9 mouse cellular contexts compared by ENCODE assay signal in the genomic region with DNA sequence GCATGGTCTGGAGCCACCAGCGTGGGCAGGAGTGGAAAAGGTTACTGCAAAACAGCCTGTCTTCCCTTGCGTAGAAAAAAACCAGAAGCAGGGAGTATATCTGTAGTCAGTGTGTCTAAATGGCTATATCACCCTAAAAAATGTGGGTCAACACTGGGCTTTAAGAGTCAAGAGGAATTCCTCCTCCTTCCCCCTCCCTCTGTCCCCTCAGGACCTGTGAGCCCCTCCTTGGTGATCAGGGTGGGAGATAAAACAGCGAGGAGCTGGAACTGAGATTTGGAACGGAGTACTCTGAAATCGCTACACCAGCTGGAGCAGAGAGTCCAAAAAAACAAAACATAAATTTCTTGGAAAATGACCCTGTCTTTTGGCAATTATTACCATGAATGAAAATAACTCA. TPM values are rescaled to one million over a fixed set of nuclear protein-coding genes. Genes with fewer than 3 reads are reported as not detected.
DNase-seq lines count a peak whose midpoint lies in the region; ATAC-seq and TF ChIP-seq lines count a peak whose summit lies in the region.
"Had no signal": no experiment of that assay in that cellular context is flagged by ENCODE, and none has a peak within 500 bp of the region (broad histone marks: within the 10 kb centered on the region; RNA-seq: fewer than 3 reads in every experiment).

No protein-coding gene starts in this region.

- no peak overlapping the region for H3K27ac ChIP-seq in layer of hippocampus, adult 2 months
- H3K27ac ChIP-seq in forebrain, postnatal 0 days (ENCODE audit: low read depth, low read length), result 0 out of 2 replicates have a peak overlapping the region, but pooled peaks have one; percentile 5
- H3K27ac ChIP-seq in kidney, embryonic 16.5 days (ENCODE audit: low read length), result no peak overlapping the region
- H3K27ac ChIP-seq: liver, embryonic 15.5 days had no signal

- H3K4me1 ChIP-seq in forebrain, postnatal 0 days (ENCODE audit: insufficient read depth), result no peaks in the 10 kb centered on the region
- H3K4me1 ChIP-seq in kidney, embryonic 16.5 days (ENCODE audit: insufficient read depth, low read length), result peaks cover 11% of the 10 kb centered on the region; the same call in 1 of the 2 replicates

- no peak for TF ChIP-seq CTCF in layer of hippocampus, adult 2 months (conservative IDR thresholded peaks at IDR 0.05)
- TF ChIP-seq CTCF in forebrain, postnatal 0 days (IDR thresholded peaks at IDR 0.05; ENCODE audit: low read depth), result no peak

- H3K9me3 ChIP-seq in forebrain, postnatal 0 days (ENCODE audit: low read length), result no peaks in the 10 kb centered on the region
- H3K9me3 ChIP-seq in kidney, embryonic 16.5 days (ENCODE audit: low read length), result no peaks in the 10 kb centered on the region
- H3K9me3 ChIP-seq: liver, embryonic 15.5 days had no signal

- DNase-seq in adrenal gland, postnatal 14 days, result peak; percentile 21
- DNase-seq in adrenal gland, postnatal 4 days (ENCODE audit: low spot score in 2 of 2), result no peak
- no peak for DNase-seq in layer of hippocampus, adult 2 months (ENCODE audit: low spot score in 2 of 2)
- DNase-seq in layer of hippocampus, postnatal 25 days (ENCODE audit: extremely low spot score in 1 of 2, low spot score in 1 of 2), result no peak
- DNase-seq in forebrain, postnatal 0 days, result peak; percentile 8
- no peak for DNase-seq in spleen, postnatal 36 days (ENCODE audit: low spot score in 2 of 2)
- no peak for DNase-seq in testis, postnatal 10 days (ENCODE audit: low spot score)

- no peak overlapping the region for H3K4me2 ChIP-seq in forebrain, postnatal 0 days (ENCODE audit: low read depth)
- peak overlapping the region; percentile 37 for H3K4me2 ChIP-seq in kidney, embryonic 16.5 days (replicated peaks; ENCODE audit: low read depth, low read length)

- H3K27me3 ChIP-seq in forebrain, postnatal 0 days (ENCODE audit: insufficient read depth, low read length), result no peaks in the 10 kb centered on the region
- H3K27me3 ChIP-seq in kidney, embryonic 16.5 days (ENCODE audit: insufficient read depth, low read length), result no peaks in the 10 kb centered on the region
- H3K27me3 ChIP-seq: liver, embryonic 15.5 days had no signal

- peak overlapping the region; percentile 26 for H3K4me3 ChIP-seq in layer of hippocampus, adult 2 months
- H3K4me3 ChIP-seq in forebrain, postnatal 0 days (ENCODE audit: low read depth, low read length), result no peak overlapping the region
- no peak overlapping the region for H3K4me3 ChIP-seq in kidney, embryonic 16.5 days (ENCODE audit: low read length)
- H3K4me3 ChIP-seq: liver, embryonic 15.5 days had no signal

- 65% methylated on average over 5 of the region's 5 CpGs for WGBS in forebrain, postnatal 0 days
- 20% methylated on average over 5 of the region's 5 CpGs for WGBS in kidney, embryonic 16.5 days

- H3K36me3 ChIP-seq in forebrain, postnatal 0 days (ENCODE audit: insufficient read depth), result no peaks in the 10 kb centered on the region
- H3K36me3 ChIP-seq in kidney, embryonic 16.5 days (ENCODE audit: insufficient read depth, low read length), result no peaks in the 10 kb centered on the region
- H3K36me3 ChIP-seq: liver, embryonic 15.5 days had no signal

- no peak overlapping the region for H3K9ac ChIP-seq in forebrain, postnatal 0 days
- no peak overlapping the region for H3K9ac ChIP-seq in kidney, embryonic 16.5 days (replicated peaks; ENCODE audit: low read length)
- H3K9ac ChIP-seq: liver, embryonic 15.5 days had no signal

- ATAC-seq in forebrain, postnatal 0 days, result no peak
- no peak for ATAC-seq in kidney, embryonic 16.5 days (ENCODE audit: low FRiP score, low TSS enrichment)

RNA-seq across cellular contexts. Expression of gene Dennd1b, which starts 50.3 kb away (rescaled TPM):
- 19.3 and 23.7 TPM in 2 replicates for total RNA-seq in adrenal gland, postnatal 14 days (2021)
- total RNA-seq in adrenal gland, postnatal 4 days (2021), result 10 to 100 TPM; 25.0 to 26.2 TPM
- total RNA-seq in layer of hippocampus, adult 2 months (2021), result 10 to 100 TPM; 56.1 to 59.9 TPM
- 10 to 100 TPM; 36.6 to 37.8 TPM for total RNA-seq in layer of hippocampus, postnatal 25 days (2021)
- 10.5 and 12.0 TPM in 2 replicates for total RNA-seq in forebrain, postnatal 0 days (2014; rRNA removed)
- polyA plus RNA-seq in forebrain, postnatal 0 days (2015; fragmentation: Nextera tagmentation; extraction: Ambion mirVana), result 4.1 and 5.6 TPM in 2 replicates
- polyA plus RNA-seq in kidney, embryonic 16.5 days (2015; fragmentation: Nextera tagmentation; extraction: Ambion mirVana), result 7.6 and 8.6 TPM in 2 replicates

RNA-seq across cellular contexts. Expression of gene 2310009B15Rik, which starts 56.3 kb away (rescaled TPM):
- total RNA-seq in adrenal gland, postnatal 14 days (2021), result 15.9 and 21.0 TPM in 2 replicates
- 10 to 100 TPM; 28.9 to 29.2 TPM for total RNA-seq in adrenal gland, postnatal 4 days (2021)
- 10 to 100 TPM; 23.1 to 24.7 TPM for total RNA-seq in layer of hippocampus, adult 2 months (2021)
- 10 to 100 TPM; 23.9 to 24.7 TPM for total RNA-seq in layer of hippocampus, postnatal 25 days (2021)
- 33.0 and 37.4 TPM in 2 replicates for total RNA-seq in forebrain, postnatal 0 days (2014; rRNA removed)
- polyA plus RNA-seq in forebrain, postnatal 0 days (2015; fragmentation: Nextera tagmentation; extraction: Ambion mirVana), result 41.9 and 45.8 TPM in 2 replicates
- polyA plus RNA-seq in kidney, embryonic 16.5 days (2015; fragmentation: Nextera tagmentation; extraction: Ambion mirVana), result 38.7 and 39.0 TPM in 2 replicates

Comparison
In these comparisons a context has a peak if more than half of its experiments do, and no peak if none do; other contexts are left out.
1. DNase-seq: peak in adrenal gland, postnatal 14 days (single experiment) and forebrain, postnatal 0 days (single experiment); none in adrenal gland, postnatal 4 days (0 of 2), layer of hippocampus, adult 2 months (0 of 2), layer of hippocampus, postnatal 25 days (0 of 2), spleen, postnatal 36 days (0 of 2) and testis, postnatal 10 days (single experiment).